Mouse (Mus musculus) frontal cortex, postnatal 36 days (tissue): ENCODE data around the gene Dld.

Experiments
- DNase-seq, 2 experiments: peaks; one replicate each; pipeline ENCODE4 v3.0.0; 2022; ENCODE audit warnings: low spot score in 2 of 2

The Dld gene

GRCm38 (mm10) chr12:31294526-31294925 is 56.7 kb downstream of the Dld start:
- no peak for DNase-seq

GRCm38 (mm10) chr12:31293361-31294142 is 57.7 kb downstream of the Dld start:
- DNase-seq, result no peak

- no peak for DNase-seq
These were observed 60.3 kb downstream of the Dld start for GRCm38 (mm10) chr12:31290951-31291350.

- DNase-seq, result no peak
These were observed 62.2 kb downstream of the Dld start for GRCm38 (mm10) chr12:31289046-31289445.

- no peak for DNase-seq
These were observed 67.6 kb downstream of the Dld start for GRCm38 (mm10) chr12:31283617-31284136.

- no peak for DNase-seq
These were observed 68.1 kb downstream of the Dld start for GRCm38 (mm10) chr12:31283131-31283530.

- no peak for DNase-seq
These were observed 69.0 kb downstream of the Dld start for GRCm38 (mm10) chr12:31282241-31282640.
